Mouse (Mus musculus) left cerebral cortex, adult 11 months (tissue): Measurements from ENCODE around the gene En2.

Source experiments
- DNase-seq: peaks from one replicate; pipeline ENCODE4 v3.0.0; 2022; ENCODE audit warnings: low spot score

En2 gene

GRCm38 (mm10) chr5:28178322-28178721, 12.8 kb downstream of the En2 start:
- no peak for DNase-seq

GRCm38 (mm10) chr5:28179237-28179790, 13.8 kb downstream of the En2 start:
- no peak for DNase-seq

GRCm38 (mm10) chr5:28191201-28192098, 26.0 kb downstream of the En2 start:
- DNase-seq = no peak

GRCm38 (mm10) chr5:28192099-28192454, 26.6 kb downstream of the En2 start:
- DNase-seq = no peak

GRCm38 (mm10) chr5:28195473-28195872, 30.0 kb downstream of the En2 start:
- no peak for DNase-seq

- DNase-seq = no peak
Observed at GRCm38 (mm10) chr5:28199089-28199873, 33.8 kb downstream of the En2 start.

- no peak for DNase-seq
Observed at GRCm38 (mm10) chr5:28203086-28203485, 37.6 kb downstream of the En2 start.

GRCm38 (mm10) chr5:28204678-28205077, 39.2 kb downstream of the En2 start:
- no peak for DNase-seq

GRCm38 (mm10) chr5:28206448-28206847, 41.0 kb downstream of the En2 start:
- DNase-seq = no peak

- DNase-seq = no peak
Observed at GRCm38 (mm10) chr5:28207043-28207442, 41.5 kb downstream of the En2 start.

- DNase-seq = no peak
Observed at GRCm38 (mm10) chr5:28208726-28209520, 43.4 kb downstream of the En2 start.

- DNase-seq = no peak
Observed at GRCm38 (mm10) chr5:28209549-28210431, 44.3 kb downstream of the En2 start.

GRCm38 (mm10) chr5:28210591-28211550, 45.4 kb downstream of the En2 start:
- no peak for DNase-seq

- DNase-seq = no peak
Observed at GRCm38 (mm10) chr5:28211651-28212310, 46.3 kb downstream of the En2 start.

- no peak for DNase-seq
Observed at GRCm38 (mm10) chr5:28213441-28213840, 47.9 kb downstream of the En2 start.

GRCm38 (mm10) chr5:28219596-28219995, 54.1 kb downstream of the En2 start:
- DNase-seq = no peak
